Mouse (Mus musculus): ENCODE measurements around the gene Miga1.

Miga1 gene

DNA sequence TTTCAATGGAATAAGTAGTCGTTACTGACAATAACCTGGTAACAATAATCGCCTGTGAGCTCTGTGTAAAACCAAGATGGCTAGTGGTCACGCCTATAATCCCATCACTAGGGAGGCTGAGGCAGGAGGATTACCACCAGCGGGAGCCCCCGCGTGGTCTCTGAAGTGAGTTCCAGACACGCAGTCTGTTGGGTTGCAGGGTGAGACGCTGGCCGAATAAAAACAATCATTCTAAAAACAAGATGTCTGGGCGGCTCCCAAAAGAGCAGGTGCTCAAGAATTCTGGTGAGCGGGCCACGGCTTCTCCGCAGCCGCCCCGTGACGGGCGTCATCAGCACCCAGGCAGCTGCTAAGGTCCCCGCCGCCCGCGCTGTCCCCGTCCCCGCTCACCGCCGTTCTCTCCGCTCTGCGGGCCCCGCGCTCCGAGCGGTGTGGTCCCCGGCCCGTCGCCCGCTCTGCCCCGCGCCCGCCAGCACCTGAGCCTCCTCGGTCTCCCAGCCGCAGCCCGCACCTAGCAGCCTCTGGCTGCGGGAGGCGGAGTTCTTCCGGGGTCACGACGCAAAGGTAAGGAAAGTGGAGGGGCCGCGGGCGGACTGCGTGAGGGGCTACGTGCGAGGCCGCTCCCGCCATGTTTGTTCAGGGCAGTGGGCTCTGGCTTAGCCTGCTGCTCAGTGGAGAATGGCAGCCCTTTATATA is at the start of gene Miga1:
TSS of gene Miga1 (minus strand) at position 546 of the 696 bp plus-strand sequence.
- DNase-seq (ENCODE audit: low read depth, low spot score) = peak; percentile 72

DNA sequence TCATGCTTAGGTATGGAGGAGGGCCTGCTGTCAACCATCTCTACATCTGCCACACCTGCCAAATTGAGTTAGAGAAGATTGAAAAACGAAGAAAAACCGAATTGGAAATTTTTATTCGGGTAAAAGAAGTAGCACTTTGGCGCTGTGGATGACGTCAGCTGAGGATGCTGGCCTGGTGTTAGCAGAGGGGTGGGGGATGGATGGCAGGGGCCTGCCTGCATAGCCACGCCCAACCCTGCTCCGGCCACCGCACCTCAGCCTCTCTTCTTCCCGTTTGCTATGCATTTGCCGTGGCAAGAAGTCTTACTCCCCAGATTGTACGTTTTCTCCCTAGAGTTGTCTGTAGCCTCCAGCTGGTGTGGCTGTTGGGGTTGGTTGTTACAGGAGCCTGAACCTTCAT is 43.9 kb upstream of the Miga1 start:
- DNase-seq (ENCODE audit: low read depth, low spot score) = no peak

DNA sequence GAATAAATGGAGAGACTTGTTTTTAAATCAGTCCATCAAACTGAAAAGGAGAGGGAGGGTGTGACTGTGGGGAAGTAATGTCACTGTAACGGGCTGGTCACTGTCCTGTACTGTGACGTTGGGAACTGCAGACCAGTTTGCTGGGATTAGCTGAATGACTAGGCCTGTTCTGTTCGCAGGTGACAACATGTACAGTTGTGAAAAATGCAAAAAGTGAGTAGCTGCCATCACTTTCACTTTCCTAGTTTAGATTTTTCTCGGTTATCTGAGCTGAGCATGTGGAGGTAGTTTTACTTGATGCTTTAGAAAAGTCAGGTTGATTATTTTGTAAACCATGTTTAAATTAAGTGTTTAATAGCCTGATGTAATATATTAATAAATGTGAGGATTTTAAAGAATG is 35.9 kb upstream of the Miga1 start:
- DNase-seq (ENCODE audit: low read depth, low spot score) = no peak

DNA sequence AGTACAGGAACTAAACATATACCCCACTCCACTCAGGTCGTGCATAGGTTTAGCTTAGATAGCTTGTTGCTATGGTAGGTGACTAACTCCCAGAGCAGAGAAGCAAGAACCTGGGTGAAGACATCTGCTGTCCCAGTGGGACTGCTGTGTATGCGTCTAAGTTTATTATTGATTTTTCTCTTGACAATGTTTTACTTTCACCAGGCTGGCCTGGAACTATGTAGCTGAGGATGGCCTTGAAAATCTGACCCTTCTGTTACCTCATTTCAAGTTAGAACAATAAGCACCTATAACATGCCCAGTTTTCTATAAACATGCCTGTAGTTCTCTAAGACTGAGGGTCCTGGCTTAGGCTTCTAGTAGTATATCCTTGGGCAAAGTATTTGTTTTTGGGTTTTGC is 24.0 kb upstream of the Miga1 start:
- no peak for DNase-seq (ENCODE audit: low read depth, low spot score)

DNA sequence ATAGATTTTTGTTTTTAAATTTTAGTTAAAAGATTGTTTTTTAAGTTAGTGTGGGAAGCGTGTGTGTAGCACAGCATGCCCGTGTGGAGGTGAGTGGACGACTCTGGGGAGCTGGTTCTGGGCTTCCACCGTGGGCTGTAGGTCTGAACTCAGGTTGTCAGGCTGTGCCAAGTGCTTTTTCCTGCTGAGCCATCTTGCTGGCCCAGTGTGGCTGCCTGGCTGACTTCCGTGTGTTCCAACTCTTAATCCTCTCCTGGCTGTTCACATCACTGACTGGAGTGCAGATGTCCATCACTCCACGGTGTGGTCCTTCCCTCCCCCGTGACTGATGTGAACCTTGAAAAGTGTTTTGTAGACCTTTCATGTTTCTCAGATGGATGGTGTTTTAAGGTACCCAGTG is 18.9 kb upstream of the Miga1 start:
- no peak for DNase-seq (ENCODE audit: low read depth, low spot score)

DNA sequence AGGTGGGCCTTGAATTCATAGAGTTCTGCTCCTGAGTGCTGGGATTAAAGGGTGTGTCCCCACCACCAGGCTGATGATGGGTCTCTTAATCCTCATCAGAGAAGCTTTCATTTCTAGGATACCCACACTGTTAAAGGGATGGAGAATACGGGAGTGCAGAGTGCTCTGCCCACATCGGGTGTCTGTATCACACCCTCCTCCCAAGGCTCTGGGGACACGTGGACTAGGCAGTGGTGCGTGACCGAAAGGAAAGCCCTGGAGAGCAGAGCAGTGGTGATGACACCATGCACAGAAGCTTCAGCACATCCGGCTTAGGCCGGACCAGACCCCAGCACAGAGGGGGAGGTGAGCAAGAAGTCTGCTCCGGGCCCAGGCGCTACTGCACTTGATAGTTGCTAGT is 16.5 kb upstream of the Miga1 start:
- DNase-seq (ENCODE audit: low read depth, low spot score) = no peak

DNA sequence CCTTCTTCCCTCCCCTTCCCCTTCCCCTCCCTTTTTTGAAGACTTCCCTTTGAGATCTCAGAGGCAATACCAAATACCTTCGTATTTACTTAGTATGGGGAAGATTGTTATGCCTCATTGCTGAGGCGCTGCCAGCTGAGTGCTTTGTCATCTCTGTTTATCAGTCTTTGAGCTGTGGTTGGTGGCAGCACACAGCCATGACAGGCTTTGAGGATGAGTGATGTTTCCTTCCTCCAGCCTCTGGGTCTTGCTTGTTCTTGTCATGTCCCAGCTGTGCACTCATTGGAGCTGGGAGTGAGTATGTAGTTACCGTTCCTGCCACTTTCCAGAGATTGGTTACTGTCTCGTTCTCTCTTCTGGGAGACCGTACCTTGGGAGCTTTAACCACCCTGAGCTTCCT is 15.2 kb upstream of the Miga1 start:
- no peak for DNase-seq (ENCODE audit: low read depth, low spot score)

DNA sequence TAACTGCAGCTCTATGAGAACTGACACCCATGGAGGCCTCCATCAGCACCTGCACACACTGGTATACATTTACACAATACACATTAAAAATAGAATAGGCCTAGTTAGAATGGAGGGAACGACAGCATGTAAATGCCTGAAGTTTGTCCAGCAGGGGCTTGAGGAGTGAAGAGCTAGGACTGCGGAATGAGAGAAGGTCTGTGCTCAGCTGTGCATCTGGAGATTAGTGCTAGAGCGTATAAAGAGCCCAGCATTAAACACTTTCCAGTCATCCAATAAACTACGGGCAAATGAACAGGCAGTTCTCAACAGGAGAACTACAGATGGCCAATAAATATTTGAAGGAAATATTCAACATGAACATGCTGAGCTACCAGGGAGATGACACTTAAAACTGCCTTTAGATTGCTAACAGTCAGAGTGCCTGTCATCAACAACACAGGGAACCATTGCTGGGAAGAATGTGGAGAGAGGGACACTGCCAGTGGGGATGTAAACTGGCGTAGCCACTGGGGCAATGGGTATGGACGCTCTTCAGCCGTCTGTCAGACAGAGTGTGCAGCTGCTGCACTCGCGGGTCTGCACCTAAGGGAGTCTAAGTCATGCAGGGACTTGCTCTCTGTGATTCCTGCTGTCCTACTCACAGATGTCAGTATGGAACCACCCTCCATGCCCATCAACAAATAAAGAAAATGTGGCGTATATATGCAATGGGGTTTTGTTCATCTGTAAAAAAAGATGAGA is 13.4 kb upstream of the Miga1 start:
- no peak for DNase-seq (ENCODE audit: low read depth, low spot score)

DNA sequence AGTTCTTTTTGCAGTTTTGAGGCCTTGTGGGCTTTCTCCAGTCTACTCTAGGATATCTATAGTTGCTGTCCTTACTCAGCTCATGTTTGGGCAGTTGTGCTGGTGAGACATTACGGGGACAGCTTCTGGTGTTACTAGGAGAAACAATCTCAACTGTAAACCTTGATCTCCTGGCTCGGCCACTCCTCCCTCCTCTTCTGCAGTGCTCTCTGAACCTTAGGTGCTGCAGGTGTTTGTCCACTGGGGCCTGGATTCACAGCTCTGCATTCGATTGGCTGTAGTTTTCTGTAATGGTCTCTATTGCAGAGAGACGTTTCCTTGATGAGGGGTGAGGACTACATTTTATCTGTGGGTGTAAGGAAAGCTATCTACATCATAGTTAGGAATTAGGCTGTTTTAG is 12.1 kb upstream of the Miga1 start:
- DNase-seq (ENCODE audit: low read depth, low spot score) = no peak

DNA sequence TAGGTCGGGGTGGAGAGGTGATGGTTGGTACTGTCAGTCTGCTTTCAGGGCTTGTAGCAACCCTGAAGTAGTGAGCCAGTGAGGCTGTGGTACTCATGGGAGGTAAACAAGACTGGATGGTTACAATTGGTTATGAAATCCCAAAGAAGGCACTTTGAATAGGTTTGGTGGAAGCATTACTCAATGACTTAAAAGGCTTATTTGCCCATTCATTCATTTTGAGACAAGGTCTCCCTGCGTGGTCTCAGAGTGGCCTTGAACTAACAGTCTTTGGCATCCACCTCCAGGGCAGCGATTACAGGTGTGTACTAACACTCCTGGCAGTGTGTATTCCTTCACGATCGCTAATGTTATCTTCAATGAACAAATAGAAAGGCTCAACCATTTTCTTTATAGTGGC is 10.8 kb upstream of the Miga1 start:
- no peak for DNase-seq (ENCODE audit: low read depth, low spot score)

DNA sequence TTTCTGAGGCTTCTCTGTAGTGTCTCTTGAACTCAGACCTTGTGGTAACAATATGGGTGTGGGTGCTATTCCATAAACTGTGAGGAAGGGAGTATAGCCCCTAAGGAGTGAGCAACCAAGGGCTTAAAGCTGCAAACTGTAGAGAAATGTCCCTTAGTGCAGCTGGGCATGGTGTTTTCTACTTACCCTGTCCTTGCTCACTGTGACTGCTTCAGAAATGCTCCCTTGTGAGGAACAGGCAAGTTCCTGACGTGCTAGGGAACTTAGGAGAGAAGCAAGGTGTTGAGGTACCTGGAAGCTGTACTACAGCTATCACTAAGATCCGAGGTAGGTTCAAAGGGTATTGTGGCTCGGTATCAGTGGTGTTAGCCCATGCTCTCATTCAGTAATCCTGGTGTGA is 10.2 kb upstream of the Miga1 start:
- DNase-seq (ENCODE audit: low read depth, low spot score) = no peak

DNA sequence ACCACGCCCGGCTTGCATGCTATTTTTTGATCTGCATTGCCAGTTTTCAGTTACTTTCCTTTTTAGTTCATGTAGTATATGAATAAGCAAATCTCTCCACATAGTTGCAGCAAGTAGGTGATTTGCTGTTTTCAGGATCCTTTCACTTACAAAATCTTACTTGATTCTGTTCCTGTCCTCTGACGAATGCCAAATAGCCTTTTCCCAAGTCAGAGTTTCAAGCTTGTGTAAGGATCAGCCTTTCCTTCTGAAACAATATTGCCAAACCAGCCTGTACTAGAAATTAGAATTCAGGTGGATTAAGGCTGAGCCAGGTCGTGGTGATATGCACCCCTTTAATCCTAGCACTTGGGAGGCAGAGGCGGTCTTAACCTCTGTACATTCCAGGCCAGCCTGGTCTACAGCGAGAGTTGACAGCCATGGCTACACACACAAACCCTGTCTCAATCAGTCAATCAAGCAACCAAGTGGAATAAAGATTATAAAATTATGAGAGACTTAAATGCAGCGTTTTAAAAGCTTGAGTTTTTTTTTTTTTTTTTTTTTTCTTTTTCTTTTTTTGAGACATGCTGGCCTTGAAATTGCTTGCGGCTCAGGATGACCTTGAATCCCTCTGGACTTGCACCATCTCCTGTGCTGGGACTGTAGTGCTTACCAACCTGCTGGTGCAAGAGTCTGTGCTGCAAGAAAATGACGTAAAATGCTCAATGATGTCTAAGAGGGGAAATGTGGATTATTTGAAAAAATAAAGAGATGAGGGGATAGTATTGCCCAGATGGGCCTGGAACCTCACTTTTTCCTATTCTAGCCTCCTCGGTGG is 8.0 kb upstream of the Miga1 start:
- DNase-seq (ENCODE audit: low read depth, low spot score) = no peak

DNA sequence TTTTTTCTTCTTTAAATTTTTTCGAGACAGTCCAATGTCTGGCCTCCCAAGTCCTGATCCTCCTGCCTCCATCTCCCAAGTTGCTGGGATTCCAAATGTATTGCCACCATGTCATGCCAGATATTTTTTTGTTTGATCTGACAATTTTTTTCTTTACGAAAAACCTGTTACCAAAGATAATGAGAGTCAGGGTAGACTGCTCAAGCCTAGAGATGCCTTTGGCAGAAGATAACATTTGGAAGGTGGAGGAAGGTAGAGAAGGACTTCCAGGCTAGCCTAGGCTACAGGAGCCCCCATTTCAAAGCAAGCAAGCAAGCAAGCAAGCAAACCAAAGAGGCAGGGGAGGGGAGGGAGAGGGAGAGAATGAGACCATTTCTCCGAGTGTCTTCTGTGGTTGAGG is 7.0 kb upstream of the Miga1 start:
- no peak for DNase-seq (ENCODE audit: low read depth, low spot score)

DNA sequence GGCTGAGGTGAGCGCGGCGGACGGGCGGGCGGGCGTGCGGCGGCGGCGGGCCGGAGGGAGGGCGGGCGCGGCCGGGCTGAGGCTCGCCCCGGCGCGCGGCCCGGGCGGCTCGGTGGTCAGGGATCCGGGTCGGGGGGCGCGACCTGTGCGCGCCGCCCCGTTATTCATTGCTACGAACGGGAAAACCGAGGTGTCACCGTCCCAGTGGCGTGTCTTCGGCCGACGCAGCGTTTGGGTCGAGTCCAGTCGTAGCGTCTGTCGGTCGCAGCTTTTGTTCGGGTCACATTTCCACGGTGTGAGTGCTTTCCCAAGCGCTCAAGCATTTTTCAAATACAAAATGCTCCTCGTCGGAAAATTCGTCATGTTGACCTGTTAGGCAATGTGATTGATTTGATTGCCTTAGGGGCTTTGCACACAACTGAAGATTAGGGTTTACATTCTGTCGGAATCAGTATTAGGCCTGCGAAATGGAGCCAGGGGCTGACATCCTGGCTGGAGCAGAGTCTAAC is 6.5 kb upstream of the Miga1 start:
- no peak for DNase-seq (ENCODE audit: low read depth, low spot score)

DNA sequence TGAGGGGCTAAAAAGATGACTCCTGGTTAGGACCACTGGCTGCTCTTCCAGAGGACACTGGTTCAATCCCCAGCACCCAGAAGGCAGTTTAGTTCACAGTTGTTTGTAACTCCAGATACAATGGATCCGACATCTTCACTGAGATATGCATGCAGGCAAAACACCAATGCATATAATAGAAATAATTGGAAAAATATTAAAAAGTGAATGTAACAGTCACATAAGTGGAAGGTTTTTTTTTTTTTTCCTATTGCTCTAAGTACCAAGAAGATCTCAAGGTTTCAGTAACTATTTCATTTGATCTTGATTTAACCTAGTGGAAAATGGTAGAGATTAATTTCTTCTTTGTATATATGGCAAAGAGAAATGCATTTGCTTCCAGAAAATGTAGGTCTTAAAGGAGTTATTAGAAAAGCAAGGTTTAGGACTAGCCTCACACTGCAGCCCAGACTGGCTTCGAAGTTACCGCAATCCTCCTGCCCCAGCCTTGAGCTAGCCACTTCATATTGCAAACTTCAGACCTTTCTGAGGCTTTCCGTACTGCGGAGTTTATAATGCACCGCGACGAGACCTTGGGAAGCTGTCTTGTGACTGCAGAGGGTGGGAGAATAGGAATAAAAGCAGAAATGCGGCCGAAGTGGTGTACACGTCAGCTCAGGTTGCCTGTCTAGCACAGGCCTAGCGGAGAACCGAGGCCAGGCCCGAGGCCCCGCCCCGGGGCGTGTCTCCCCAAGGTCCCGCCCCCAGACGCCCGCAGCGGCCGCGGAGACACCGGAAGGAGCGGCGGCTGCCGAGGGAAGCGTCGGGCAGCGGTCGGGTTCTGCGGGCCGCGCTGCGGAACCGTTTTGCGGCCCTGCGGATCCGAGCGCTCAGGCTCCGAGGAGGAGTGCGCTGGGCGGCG is 5.8 kb upstream of the Miga1 start, which contains the start of gene Usp33:
TSS of gene Usp33 (plus strand) at position 747 of the 901 bp plus-strand sequence.
- DNase-seq (ENCODE audit: low read depth, low spot score) = peak; percentile 83

DNA sequence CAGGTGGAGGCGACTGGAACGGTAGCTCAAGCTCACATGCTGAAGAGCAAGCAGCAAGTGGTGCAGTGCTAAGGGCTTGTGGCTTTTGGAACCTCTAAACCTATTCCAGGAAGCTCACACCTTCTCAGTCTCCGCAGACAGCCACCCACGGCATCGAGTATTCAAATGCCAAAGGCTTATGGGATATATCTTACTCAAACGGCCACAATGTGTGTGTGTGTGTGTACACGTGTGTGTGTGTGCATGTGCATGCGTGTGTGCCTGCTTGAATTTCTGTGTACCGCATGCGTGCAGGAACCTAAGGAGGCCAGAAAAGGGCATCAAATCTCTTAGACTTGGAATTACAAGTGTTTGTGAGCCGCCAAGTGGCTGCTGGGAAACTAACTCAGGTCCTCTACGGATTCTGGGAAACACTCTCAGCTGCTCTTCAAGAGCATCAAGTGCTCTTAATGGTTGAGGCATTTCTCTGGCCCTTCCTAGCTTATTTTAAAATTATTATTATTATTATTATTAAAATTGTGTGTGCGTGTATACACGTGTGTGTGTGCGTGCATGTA is 2.8 kb upstream of the Miga1 start:
- DNase-seq (ENCODE audit: low read depth, low spot score) = no peak

DNA sequence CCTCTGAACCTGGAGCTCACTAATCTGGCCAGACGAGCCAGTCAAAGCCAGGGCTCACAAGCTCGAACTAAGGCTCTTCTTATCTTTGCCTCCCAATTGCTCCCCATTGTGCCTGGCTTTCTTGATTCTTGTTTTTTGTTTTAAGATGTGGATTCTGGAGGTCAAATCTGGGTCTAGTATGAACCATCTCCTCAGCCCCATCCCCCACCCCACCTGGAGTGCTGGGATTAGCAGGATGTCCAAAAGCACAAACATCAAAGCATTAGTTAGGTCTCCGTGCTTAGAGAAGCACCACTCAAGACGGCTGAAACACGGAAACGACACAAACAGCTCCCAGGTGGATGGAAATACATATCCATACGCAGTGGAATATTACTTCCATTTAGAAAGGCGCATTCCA is 4.1 kb downstream of the Miga1 start:
- DNase-seq (ENCODE audit: low read depth, low spot score) = no peak

DNA sequence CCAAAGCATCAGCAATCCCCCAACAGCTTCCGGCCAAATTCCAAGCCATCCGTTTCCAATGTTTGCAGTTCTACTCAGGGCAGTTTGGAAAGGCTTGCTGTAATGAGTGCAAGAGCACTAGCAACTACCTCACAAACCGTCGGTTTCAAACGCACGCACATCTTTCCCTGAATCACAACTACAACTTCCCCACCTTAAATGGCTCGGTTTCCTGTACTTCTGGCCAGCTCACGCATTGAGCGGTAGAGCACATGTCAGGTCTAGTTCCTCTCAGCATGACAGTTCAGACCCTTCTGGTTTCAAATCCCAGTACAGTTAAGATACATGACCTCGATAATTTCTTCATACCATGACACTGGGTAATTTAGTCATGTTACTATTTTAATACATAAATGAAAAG is 6.6 kb downstream of the Miga1 start:
- DNase-seq (ENCODE audit: low read depth, low spot score) = no peak

DNA sequence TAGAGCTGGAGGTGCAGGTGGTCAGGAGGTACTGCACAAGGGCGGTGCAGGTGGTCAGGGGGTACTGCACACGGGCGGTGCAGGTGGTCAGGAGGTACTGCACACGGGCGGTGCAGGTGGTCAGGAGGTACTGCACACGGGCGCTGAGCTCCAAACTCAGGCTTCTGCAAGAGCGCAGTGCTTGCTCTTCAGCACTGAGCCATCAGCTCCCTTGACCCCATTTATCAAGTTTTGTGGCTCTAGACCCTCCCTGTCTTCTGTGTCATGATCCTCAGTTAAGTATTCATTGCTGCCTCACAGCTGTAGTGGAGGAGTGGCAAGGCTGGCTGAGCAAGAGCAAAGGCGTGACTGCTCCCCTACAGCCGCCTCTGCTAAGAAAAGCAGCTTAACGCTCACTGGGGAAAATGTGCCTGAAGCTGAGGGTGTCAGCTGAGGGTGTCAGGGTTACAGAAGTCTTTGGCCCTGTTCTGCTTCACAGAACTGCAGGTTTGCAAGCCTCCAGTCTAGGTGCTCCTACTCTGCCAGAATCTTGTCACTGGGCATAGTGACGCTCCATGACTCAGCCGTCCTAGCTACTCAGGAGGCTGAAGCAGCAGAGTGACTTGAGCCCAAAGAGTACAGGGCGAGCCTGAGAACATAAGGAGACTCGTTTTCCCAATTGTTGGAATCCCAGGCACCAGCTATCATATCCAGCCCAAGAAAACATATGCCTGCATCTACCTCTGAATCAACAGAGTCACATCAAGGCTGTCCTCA is 7.5 kb downstream of the Miga1 start:
- no peak for DNase-seq (ENCODE audit: low read depth, low spot score)

DNA sequence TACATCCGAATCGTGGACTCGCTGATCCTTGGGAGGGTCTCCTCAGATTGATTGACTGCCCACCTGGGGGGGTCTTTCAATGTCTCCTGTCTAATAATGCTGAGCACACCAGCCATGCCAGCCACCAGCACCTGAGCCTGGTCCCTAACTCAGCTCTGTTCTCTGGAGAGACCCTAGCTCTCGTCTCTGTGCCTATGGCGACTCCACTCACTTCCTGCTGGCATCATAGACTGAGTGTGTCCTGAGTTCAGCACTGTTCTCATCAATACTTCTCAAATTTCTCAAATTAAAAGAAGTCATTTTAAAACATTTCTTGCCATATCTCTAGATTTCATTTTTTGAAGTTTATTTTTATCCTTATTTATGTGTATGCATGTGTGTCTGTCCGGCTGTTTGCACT is 8.1 kb downstream of the Miga1 start:
- no peak for DNase-seq (ENCODE audit: low read depth, low spot score)
